In the genomic region with DNA sequence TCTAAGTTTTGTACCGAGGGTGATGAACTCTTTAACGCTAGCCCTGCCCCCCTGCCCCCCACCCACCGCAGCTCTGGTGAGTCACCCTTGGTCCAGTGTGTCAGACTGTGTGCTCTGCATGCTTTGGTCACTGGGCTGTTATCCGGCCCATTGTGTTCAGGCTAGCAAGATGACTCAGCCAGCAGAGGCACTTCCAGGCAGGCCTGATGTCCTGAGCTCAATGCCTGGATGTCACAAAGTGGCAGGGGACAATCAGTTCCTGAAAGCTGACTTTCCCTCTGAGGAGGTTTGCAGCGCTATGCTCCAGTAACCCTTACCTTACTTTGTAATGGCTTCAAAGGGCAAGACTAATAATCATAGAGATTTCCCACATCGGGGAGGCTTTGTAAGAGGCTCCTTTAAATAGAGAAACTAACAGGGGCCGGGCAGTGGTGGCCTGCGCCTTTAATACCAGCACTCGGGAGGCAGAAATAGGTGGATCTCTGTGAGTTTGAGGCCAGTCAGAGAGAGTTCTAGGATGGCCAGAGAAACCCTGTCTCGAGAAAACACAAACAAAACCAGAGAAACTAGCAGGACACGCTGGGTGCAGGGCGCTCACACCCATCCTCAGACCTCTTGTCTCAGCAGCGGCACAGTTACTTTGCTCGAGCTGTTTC, we compare ENCODE assay signal across 9 mouse cellular contexts. TPM values are rescaled to one million over a fixed set of nuclear protein-coding genes. Genes with fewer than 3 reads are reported as not detected.
DNase-seq lines count a peak whose midpoint lies in the region; ATAC-seq and TF ChIP-seq lines count a peak whose summit lies in the region.
"Had no signal": no experiment of that assay in that cellular context is flagged by ENCODE, and none has a peak within 500 bp of the region (broad histone marks: within the 10 kb centered on the region; RNA-seq: fewer than 3 reads in every experiment).

No protein-coding gene starts in this region.

- H3K27ac ChIP-seq in embryonic facial prominence, embryonic 14.5 days (replicated peaks; ENCODE audit: low read depth, low read length) = peak overlapping the region; percentile 21; the same call in 1 of the 2 replicates
- H3K27ac ChIP-seq in embryonic facial prominence, embryonic 10.5 days (replicated peaks) = no peak overlapping the region; the same call in 1 of the 2 replicates
- H3K27ac ChIP-seq in heart, embryonic 11.5 days (ENCODE audit: low read depth, low read length) = peak overlapping the region; percentile 35; the same call in 1 of the 2 replicates
- H3K27ac ChIP-seq in liver, postnatal 0 days (ENCODE audit: low read depth) = peak overlapping the region; percentile 60
- H3K27ac ChIP-seq in thymus, adult 2 months (ENCODE audit: control insufficient read depth, insufficient read depth, low read length) = no peak overlapping the region
- H3K27ac ChIP-seq: neural tube, embryonic 13.5 days had no signal

- no peak for TF ChIP-seq CTCF in liver, postnatal 0 days (IDR thresholded peaks at IDR 0.05; ENCODE audit: low read depth)
- TF ChIP-seq CTCF in thymus, adult 2 months (IDR thresholded peaks at IDR 0.05; ENCODE audit: borderline replicate concordance, control insufficient read depth, extremely low read depth, insufficient read depth, low read length, poor library complexity) = no peak

- 70% methylated on average over 14 of the region's 14 CpGs for WGBS in embryonic facial prominence, embryonic 14.5 days
- 76% methylated on average over 14 of the region's 14 CpGs for WGBS in embryonic facial prominence, embryonic 10.5 days
- 67% methylated on average over 14 of the region's 14 CpGs for WGBS in heart, embryonic 11.5 days (ENCODE audit: insufficient replicate concordance)
- WGBS in liver, postnatal 0 days (ENCODE audit: insufficient replicate concordance) = 76% methylated on average over 14 of the region's 14 CpGs
- WGBS in thymus, adult 2 months = 93% methylated on average over 14 of the region's 14 CpGs

- H3K9me3 ChIP-seq in embryonic facial prominence, embryonic 14.5 days (ENCODE audit: control insufficient read depth, low read length) = no peaks in the 10 kb centered on the region
- no peaks in the 10 kb centered on the region for H3K9me3 ChIP-seq in embryonic facial prominence, embryonic 10.5 days
- H3K9me3 ChIP-seq in heart, embryonic 11.5 days (replicated peaks; ENCODE audit: control insufficient read depth, low read length) = no peaks in the 10 kb centered on the region
- no peaks in the 10 kb centered on the region for H3K9me3 ChIP-seq in liver, postnatal 0 days (ENCODE audit: low read length)
- H3K9me3 ChIP-seq: neural tube, embryonic 13.5 days had no signal

- H3K27me3 ChIP-seq in embryonic facial prominence, embryonic 14.5 days (replicated peaks; ENCODE audit: control insufficient read depth, insufficient read depth, low read length) = no peaks in the 10 kb centered on the region
- peaks cover 17% of the 10 kb centered on the region; the same call in 1 of the 2 replicates for H3K27me3 ChIP-seq in embryonic facial prominence, embryonic 10.5 days (replicated peaks; ENCODE audit: low read depth, poor library complexity, severe bottlenecking)
- H3K27me3 ChIP-seq in heart, embryonic 11.5 days (ENCODE audit: control insufficient read depth, insufficient read depth, low read length) = peaks cover 3% of the 10 kb centered on the region; the same call in 1 of the 2 replicates
- no peaks in the 10 kb centered on the region for H3K27me3 ChIP-seq in liver, postnatal 0 days (ENCODE audit: insufficient read depth, low read length)
- no peaks in the 10 kb centered on the region for H3K27me3 ChIP-seq in thymus, adult 2 months (ENCODE audit: control insufficient read depth, insufficient read depth, low read length)
- H3K27me3 ChIP-seq: neural tube, embryonic 13.5 days had no signal

- no peak overlapping the region for H3K4me3 ChIP-seq in embryonic facial prominence, embryonic 14.5 days (ENCODE audit: low read depth, low read length)
- no peak overlapping the region for H3K4me3 ChIP-seq in embryonic facial prominence, embryonic 10.5 days
- H3K4me3 ChIP-seq in heart, embryonic 11.5 days (ENCODE audit: low read depth, low read length) = no peak overlapping the region
- H3K4me3 ChIP-seq in liver, postnatal 0 days (ENCODE audit: low read depth, low read length) = no peak overlapping the region
- H3K4me3 ChIP-seq in thymus, adult 2 months (ENCODE audit: control insufficient read depth, insufficient read depth, low read length) = no peak overlapping the region
- H3K4me3 ChIP-seq: neural tube, embryonic 13.5 days had no signal

- TF ChIP-seq EP300 in liver, postnatal 0 days (IDR thresholded peaks at IDR 0.05; ENCODE audit: low read depth) = peak; percentile 72

- no peak for TF ChIP-seq POLR2A in thymus, adult 2 months (IDR thresholded peaks at IDR 0.05; ENCODE audit: control insufficient read depth, extremely low read depth, insufficient read depth, low read length, poor library complexity)

- peaks cover 10% of the 10 kb centered on the region for H3K4me1 ChIP-seq in embryonic facial prominence, embryonic 14.5 days (ENCODE audit: control insufficient read depth, insufficient read depth, low read length)
- peaks cover 29% of the 10 kb centered on the region for H3K4me1 ChIP-seq in embryonic facial prominence, embryonic 10.5 days
- peaks cover 8% of the 10 kb centered on the region; the same call in 1 of the 2 replicates for H3K4me1 ChIP-seq in heart, embryonic 11.5 days (ENCODE audit: control insufficient read depth, insufficient read depth, low read length)
- peaks cover 16% of the 10 kb centered on the region for H3K4me1 ChIP-seq in liver, postnatal 0 days (ENCODE audit: insufficient read depth)
- H3K4me1 ChIP-seq in thymus, adult 2 months (replicated peaks; ENCODE audit: control insufficient read depth, insufficient read depth, low read length) = peaks cover 32% of the 10 kb centered on the region

- no peak for DNase-seq in embryonic facial prominence, embryonic 14.5 days (ENCODE audit: low spot score)
- DNase-seq in embryonic facial prominence, embryonic 10.5 days (ENCODE audit: low spot score) = no peak
- peak; percentile 49 for DNase-seq in MN1 (ENCODE audit: low spot score)
- no peak for DNase-seq in liver, postnatal 0 days
- DNase-seq in retina, embryonic 14.5 days (ENCODE audit: low spot score) = no peak
- no peak for DNase-seq in urinary bladder, postnatal 25 days (ENCODE audit: low spot score)
- no peak for DNase-seq in thymus, adult 2 months

- ATAC-seq in embryonic facial prominence, embryonic 14.5 days (ENCODE audit: low read depth) = no peak
- ATAC-seq in heart, embryonic 11.5 days (replicated peaks; ENCODE audit: insufficient number of reproducible peaks, low FRiP score, low TSS enrichment) = 0 out of 2 replicates have a peak, but pooled peaks have one; percentile 48
- peak; percentile 73 for ATAC-seq in liver, postnatal 0 days

- no peak overlapping the region for H3K4me2 ChIP-seq in embryonic facial prominence, embryonic 14.5 days (ENCODE audit: low read depth, low read length)
- H3K4me2 ChIP-seq in heart, embryonic 11.5 days = no peak overlapping the region
- no peak overlapping the region for H3K4me2 ChIP-seq in liver, postnatal 0 days (ENCODE audit: low read depth, low read length)
- H3K4me2 ChIP-seq: neural tube, embryonic 13.5 days had no signal

- H3K9ac ChIP-seq in embryonic facial prominence, embryonic 14.5 days (ENCODE audit: low read depth, low read length) = no peak overlapping the region
- H3K9ac ChIP-seq in heart, embryonic 11.5 days (ENCODE audit: low read depth, low read length) = peak overlapping the region; percentile 34; the same call in 1 of the 2 replicates
- no peak overlapping the region for H3K9ac ChIP-seq in liver, postnatal 0 days (replicated peaks)
- H3K9ac ChIP-seq: neural tube, embryonic 13.5 days had no signal

- no peaks in the 10 kb centered on the region for H3K36me3 ChIP-seq in embryonic facial prominence, embryonic 14.5 days (ENCODE audit: control insufficient read depth, insufficient read depth, low read length)
- no peaks in the 10 kb centered on the region for H3K36me3 ChIP-seq in embryonic facial prominence, embryonic 10.5 days (replicated peaks)
- H3K36me3 ChIP-seq in heart, embryonic 11.5 days (ENCODE audit: control insufficient read depth, insufficient read depth, low read length) = no peaks in the 10 kb centered on the region
- H3K36me3 ChIP-seq in liver, postnatal 0 days (replicated peaks; ENCODE audit: insufficient read depth, low read length) = no peaks in the 10 kb centered on the region
- no peaks in the 10 kb centered on the region for H3K36me3 ChIP-seq in thymus, adult 2 months (ENCODE audit: control insufficient read depth, insufficient read depth, low read length)
- H3K36me3 ChIP-seq: neural tube, embryonic 13.5 days had no signal

RNA-seq across cellular contexts. Expression of gene Ntn5, which starts 3.7 kb away (rescaled TPM):
- 3.4 and 3.7 TPM in 2 replicates for polyA plus RNA-seq in embryonic facial prominence, embryonic 14.5 days (2014; fragmentation: Nextera tagmentation; extraction: Ambion mirVana)
- polyA plus RNA-seq in embryonic facial prominence, embryonic 10.5 days (2016; fragmentation: Nextera tagmentation; extraction: Ambion mirVana) = 0.28 and 0.42 TPM in 2 replicates
- polyA plus RNA-seq in heart, embryonic 11.5 days (2014; fragmentation: Nextera tagmentation; extraction: Ambion mirVana) = not detected in 2 replicates
- polyA plus RNA-seq in liver, postnatal 0 days (2015; fragmentation: Nextera tagmentation; extraction: Ambion mirVana) = 0.07 TPM in 1 of 2 replicates, not detected in the other
- 3.9 and 4.2 TPM in 2 replicates for polyA plus RNA-seq in thymus, adult 2 months (2012; rRNA removed)

RNA-seq across cellular contexts. Expression of gene Fut2, which starts 13.9 kb away (rescaled TPM):
- polyA plus RNA-seq in embryonic facial prominence, embryonic 14.5 days (2014; fragmentation: Nextera tagmentation; extraction: Ambion mirVana) = 1.9 and 2.2 TPM in 2 replicates
- polyA plus RNA-seq in embryonic facial prominence, embryonic 10.5 days (2016; fragmentation: Nextera tagmentation; extraction: Ambion mirVana) = 0.07 and 0.16 TPM in 2 replicates
- 0.56 and 1.0 TPM in 2 replicates for polyA plus RNA-seq in heart, embryonic 11.5 days (2014; fragmentation: Nextera tagmentation; extraction: Ambion mirVana)
- polyA plus RNA-seq in liver, postnatal 0 days (2015; fragmentation: Nextera tagmentation; extraction: Ambion mirVana) = not detected in 2 replicates
- polyA plus RNA-seq in thymus, adult 2 months (2012; rRNA removed) = 1.3 and 1.9 TPM in 2 replicates

RNA-seq across cellular contexts. Expression of gene Sec1, which starts 14.1 kb away (rescaled TPM):
- polyA plus RNA-seq in embryonic facial prominence, embryonic 14.5 days (2014; fragmentation: Nextera tagmentation; extraction: Ambion mirVana) = 2.1 and 2.5 TPM in 2 replicates
- 0.55 and 0.64 TPM in 2 replicates for polyA plus RNA-seq in embryonic facial prominence, embryonic 10.5 days (2016; fragmentation: Nextera tagmentation; extraction: Ambion mirVana)
- polyA plus RNA-seq in heart, embryonic 11.5 days (2014; fragmentation: Nextera tagmentation; extraction: Ambion mirVana) = 0.24 and 0.99 TPM in 2 replicates
- 0.04 TPM in 1 of 2 replicates, not detected in the other for polyA plus RNA-seq in liver, postnatal 0 days (2015; fragmentation: Nextera tagmentation; extraction: Ambion mirVana)
- polyA plus RNA-seq in thymus, adult 2 months (2012; rRNA removed) = 1.6 and 1.9 TPM in 2 replicates

RNA-seq across cellular contexts. Expression of gene Car11, which starts 19.5 kb away (rescaled TPM):
- 7.9 and 8.9 TPM in 2 replicates for polyA plus RNA-seq in embryonic facial prominence, embryonic 14.5 days (2014; fragmentation: Nextera tagmentation; extraction: Ambion mirVana)
- 8.5 and 9.1 TPM in 2 replicates for polyA plus RNA-seq in embryonic facial prominence, embryonic 10.5 days (2016; fragmentation: Nextera tagmentation; extraction: Ambion mirVana)
- polyA plus RNA-seq in heart, embryonic 11.5 days (2014; fragmentation: Nextera tagmentation; extraction: Ambion mirVana) = 3.3 and 5.5 TPM in 2 replicates
- 0.14 and 0.15 TPM in 2 replicates for polyA plus RNA-seq in liver, postnatal 0 days (2015; fragmentation: Nextera tagmentation; extraction: Ambion mirVana)
- polyA plus RNA-seq in thymus, adult 2 months (2012; rRNA removed) = 2.2 and 2.7 TPM in 2 replicates

RNA-seq across cellular contexts. Expression of gene Dbp, which starts 24.8 kb away (rescaled TPM):
- 3.4 and 4.7 TPM in 2 replicates for polyA plus RNA-seq in embryonic facial prominence, embryonic 14.5 days (2014; fragmentation: Nextera tagmentation; extraction: Ambion mirVana)
- polyA plus RNA-seq in embryonic facial prominence, embryonic 10.5 days (2016; fragmentation: Nextera tagmentation; extraction: Ambion mirVana) = 3.6 and 4.3 TPM in 2 replicates
- 3.3 and 3.5 TPM in 2 replicates for polyA plus RNA-seq in heart, embryonic 11.5 days (2014; fragmentation: Nextera tagmentation; extraction: Ambion mirVana)
- polyA plus RNA-seq in liver, postnatal 0 days (2015; fragmentation: Nextera tagmentation; extraction: Ambion mirVana) = 3.6 and 5.2 TPM in 2 replicates
- 28.2 and 31.3 TPM in 2 replicates for polyA plus RNA-seq in thymus, adult 2 months (2012; rRNA removed)

Comparison
In these comparisons a context has a peak if more than half of its experiments do, and no peak if none do; other contexts are left out.
1. H3K27ac ChIP-seq: peak in embryonic facial prominence, embryonic 14.5 days (single experiment), heart, embryonic 11.5 days (single experiment) and liver, postnatal 0 days (single experiment); none in embryonic facial prominence, embryonic 10.5 days (single experiment) and thymus, adult 2 months (single experiment).